Mouse (Mus musculus): ENCODE results near the gene Cpa3. TPM values are rescaled to one million over a fixed set of nuclear protein-coding genes. Genes with fewer than 3 reads are reported as not detected.

The Cpa3 gene
- total RNA-seq, 2 experiments from 2014 or later: 0.30 to 0.32 TPM

Small RNA genes lying within 50 kb of the gene (microRNA-seq; reads per million reads assigned to microRNA genes)
- gene Mir7007: not detected

Other genes starting within 250 kb of the Cpa3 start
- 10 to 100 TPM; 20.0 to 20.5 TPM for gene Hps3, start 206.9 kb downstream of the Cpa3 start, total RNA-seq (2021)
- gene Hltf, start 184.4 kb downstream of the Cpa3 start, total RNA-seq (2021): 10 to 100 TPM; 15.6 to 17.7 TPM
- gene Gyg, start 86.9 kb downstream of the Cpa3 start, total RNA-seq (2021): 10 to 100 TPM; 49.8 to 49.9 TPM
- gene Cpb1, start 33.6 kb upstream of the Cpa3 start, total RNA-seq (2021): under 1 TPM in 1 of 2 experiments, not detected in 1; 0.17 TPM
- gene Agtr1b, start 125.0 kb upstream of the Cpa3 start, total RNA-seq (2021): under 1 TPM; 0.28 to 0.43 TPM

Data from left cerebral cortex, postnatal 10 days (tissue).